Mouse (Mus musculus): ENCODE results near the gene Timmdc1.

Timmdc1 gene

DNA sequence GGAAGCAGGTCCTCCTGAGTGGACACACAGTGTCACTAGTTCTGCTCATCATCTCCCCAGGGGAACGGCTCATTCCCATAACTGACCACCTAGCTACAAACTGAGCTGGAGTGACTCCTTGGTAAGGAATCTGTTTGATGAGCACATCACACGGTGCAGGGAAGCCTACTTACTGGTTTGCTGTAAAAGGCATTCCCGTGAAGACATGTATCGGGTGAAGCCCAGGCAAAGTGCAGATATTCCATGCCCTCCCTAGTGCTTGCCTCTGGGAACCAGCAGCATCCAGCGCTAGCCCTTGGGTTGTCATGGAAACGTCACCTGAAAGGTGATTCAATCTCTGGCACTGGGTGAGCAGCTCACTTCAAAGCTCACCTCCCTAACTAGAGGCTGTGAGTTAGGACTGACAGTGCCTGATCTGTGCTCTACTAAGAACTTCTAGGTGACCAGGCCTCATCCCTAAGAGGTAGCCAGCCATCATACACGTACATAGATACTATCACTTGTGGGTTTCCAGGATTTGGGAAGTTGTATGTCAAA, 25.8 kb downstream of the Timmdc1 start:
- no peak for DNase-seq (ENCODE audit: low read depth)

DNA sequence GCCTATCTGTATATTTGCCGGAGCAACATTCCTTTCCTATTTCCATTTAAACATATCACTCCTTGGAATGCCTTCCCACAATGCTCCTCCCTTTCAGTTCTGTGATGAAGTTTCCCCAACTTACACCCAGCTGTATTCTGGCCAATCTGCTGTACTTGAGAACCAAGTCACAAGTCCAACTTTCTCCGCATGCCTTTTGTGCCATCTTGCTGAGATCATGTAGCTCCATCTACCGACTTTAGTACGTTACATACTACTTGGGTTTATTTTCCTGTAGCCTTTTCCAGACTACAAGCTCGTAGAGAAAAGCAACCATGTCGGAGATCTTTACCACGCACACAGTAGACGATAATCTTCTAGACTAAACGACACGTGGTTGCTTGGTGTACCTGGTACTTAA, 28.6 kb downstream of the Timmdc1 start:
- no peak for DNase-seq (ENCODE audit: low read depth)

DNA sequence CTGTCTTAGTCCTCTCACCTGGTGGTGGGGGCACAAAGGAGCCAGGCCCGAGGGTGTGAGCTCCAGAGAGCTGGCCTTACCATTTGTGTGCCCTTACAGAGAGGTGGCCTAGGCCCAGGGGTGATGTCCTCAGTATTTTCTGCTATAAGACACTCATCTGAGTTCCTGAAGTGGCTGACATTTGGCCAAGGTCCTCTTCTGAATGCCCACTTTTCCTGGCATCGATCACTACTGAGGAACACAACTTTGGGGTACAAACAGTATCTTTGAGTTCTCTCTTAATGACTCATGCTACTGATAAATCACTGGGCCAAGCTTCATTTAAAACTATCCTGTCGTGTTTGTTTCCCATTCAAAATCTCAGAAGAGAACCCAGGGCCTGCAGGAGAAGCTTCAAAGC, 29.9 kb downstream of the Timmdc1 start:
- no peak for DNase-seq (ENCODE audit: low read depth)

DNA sequence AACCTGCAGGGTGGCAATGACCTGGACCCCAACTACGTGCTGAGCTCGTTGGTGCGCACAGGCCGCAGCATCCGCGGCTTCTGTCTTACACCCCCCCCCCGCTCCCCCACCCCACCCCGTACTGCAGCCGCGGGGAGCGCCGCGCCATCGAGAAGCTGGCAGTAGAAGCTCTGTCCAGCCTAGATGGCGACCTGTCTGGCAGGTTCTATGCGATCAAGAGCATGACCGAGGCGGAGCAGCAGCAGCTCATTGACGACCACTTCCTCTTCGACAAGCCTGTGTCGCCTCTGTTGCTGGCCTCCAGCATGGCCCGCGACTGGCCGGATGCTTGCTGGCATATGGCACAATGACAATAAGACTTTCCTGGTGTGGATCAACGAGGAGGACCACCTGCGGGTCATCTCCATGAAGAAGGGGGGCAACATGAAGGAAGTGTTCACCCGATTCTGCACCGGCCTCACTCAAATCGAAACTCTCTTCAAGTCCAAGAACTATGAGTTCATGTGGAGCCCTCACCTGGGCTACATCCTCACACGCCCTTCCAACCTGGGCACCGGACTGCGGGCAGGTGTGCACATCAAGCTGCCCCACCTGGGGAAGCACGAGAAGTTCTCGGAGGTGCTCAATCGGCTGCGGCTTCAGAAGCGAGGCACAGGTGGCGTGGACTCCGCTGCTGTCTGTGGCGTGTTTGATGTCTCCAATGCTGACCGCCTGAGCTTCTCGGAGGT, 38.7 kb downstream of the Timmdc1 start:
- peak; percentile 47 for DNase-seq (ENCODE audit: low read depth)

DNA sequence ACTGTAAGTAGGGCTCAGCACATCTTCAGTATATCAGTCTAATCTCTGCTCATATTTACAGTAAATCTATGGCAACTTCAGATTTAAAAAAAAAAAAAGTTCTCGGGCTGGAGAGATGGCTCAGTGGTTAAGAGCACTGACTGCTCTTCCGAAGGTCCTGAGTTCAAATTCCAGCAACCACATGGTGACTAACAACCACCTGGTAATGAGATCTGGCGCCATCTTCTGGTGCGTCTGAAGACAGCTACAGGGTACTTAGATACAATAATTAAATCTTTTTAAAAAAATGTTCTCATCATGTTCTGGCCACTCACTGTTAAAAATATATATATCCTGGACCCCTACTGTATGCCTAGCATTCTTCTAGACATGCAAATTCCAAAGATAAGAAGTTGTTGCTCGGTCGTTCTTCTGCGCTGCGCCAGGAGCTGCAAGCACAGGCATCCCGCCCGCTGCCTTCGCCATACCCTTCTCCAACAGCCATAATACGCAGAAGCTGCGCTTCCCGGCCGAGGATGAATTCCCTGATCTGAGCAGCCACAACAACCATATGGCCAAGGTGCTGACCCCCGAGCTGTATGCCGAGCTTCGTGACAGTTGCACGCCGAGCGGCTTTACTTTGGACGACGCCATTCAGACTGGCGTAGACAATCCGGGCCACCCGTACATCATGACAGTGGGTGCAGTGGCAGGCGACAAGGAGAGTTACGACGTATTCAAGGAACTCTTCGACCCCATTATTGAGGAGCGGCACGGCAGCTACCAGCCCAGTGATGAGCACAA, 39.5 kb downstream of the Timmdc1 start:
- DNase-seq (ENCODE audit: low read depth): peak; percentile 80

DNA sequence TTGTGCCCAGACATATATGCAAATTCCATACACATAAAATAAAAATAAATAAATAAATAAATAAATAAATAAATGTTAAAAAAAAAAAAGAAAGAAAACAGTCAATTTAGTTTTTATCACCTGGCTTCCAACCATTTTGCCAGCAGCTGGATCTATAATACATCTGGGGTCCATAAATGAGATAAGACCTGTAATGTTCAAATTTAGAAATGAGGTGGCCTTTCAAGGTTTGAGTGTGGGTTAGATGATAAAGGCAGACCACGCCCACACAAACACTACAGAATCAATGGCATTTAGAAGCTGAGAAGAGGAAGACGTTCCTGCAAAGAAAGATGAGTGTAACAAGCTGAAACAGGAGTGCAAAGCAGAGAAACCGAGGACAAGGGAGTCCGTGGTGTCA, 41.1 kb downstream of the Timmdc1 start:
- DNase-seq (ENCODE audit: low read depth): no peak

DNA sequence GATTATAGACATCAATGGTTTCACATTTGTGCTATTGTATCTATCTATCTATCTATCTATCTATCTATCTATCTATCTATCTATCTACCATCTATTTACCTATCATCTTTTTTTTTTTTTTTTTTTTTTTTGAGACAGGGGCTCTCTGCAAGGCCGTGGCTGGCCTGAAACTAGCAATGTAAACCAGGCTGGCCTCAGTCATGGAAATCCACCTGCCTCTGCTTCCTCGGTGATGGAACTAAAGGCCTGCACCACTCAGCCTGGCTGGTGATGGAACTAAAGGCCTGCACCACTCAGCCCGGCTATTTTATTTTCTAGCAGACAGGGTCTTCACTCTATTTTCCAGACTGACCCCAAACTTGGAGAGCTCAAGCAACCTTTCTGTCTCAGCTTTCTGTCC, 44.2 kb downstream of the Timmdc1 start:
- no peak for DNase-seq (ENCODE audit: low read depth)

DNA sequence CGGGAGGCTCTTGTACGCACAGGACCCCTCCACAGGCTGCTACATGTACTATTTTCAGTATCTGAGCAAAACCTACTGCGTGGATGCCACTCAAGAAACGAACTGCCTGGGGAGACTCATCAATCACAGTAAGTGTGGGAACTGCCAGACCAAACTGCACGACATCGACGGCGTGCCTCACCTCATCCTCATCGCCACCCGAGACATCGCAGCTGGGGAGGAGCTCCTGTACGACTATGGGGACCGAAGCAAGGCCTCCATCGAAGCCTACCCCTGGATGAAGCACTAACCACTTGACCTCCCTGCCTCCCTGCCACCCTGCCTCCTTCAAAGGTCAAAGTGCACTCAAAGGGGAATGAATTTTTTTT, 45.2 kb downstream of the Timmdc1 start:
- DNase-seq (ENCODE audit: low read depth): peak; percentile 26

DNA sequence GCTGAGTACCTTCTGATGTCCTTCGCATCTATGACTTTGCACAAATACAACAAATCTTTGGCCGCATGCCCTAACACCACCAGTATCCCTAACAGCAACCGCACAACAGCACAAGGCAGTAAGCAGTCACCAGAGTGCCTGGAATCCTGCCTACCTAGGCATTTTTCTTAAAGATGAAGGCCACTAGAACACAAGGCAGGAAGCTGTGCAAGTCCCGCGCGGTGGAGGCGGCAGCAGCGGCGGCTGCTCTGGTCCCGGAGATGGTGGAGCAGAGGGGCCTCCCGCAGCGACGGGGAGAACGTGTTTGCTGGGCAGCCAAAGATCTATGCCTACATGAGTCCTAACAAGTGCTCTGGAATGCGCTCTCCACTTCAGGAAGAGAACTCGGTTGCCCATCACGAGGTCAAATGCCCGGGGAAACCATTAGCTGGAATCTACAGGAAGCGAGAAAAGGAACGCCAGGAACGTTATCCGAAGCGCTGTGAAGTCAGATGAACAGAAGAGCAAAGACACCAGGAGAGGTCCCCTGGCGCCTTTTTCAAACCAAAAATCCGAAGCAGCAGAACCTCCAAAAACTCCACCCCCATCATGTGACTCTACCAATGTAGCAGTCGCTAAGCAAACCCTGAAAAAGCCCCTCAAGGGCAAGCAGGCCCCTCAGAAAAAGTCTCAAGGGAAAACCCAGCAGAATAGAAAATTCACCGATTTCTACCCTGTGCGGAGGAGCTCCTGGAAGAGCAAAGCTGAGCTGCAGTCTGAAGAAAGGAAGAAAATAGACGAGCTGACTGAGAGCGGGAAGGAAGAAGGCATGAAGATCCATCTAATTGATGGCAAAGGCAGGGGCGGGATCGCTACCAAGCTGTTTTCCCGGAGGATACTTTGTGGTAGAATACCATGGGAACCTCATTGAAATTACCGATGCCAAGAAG, 45.9 kb downstream of the Timmdc1 start:
- peak; percentile 73 for DNase-seq (ENCODE audit: low read depth)

DNA sequence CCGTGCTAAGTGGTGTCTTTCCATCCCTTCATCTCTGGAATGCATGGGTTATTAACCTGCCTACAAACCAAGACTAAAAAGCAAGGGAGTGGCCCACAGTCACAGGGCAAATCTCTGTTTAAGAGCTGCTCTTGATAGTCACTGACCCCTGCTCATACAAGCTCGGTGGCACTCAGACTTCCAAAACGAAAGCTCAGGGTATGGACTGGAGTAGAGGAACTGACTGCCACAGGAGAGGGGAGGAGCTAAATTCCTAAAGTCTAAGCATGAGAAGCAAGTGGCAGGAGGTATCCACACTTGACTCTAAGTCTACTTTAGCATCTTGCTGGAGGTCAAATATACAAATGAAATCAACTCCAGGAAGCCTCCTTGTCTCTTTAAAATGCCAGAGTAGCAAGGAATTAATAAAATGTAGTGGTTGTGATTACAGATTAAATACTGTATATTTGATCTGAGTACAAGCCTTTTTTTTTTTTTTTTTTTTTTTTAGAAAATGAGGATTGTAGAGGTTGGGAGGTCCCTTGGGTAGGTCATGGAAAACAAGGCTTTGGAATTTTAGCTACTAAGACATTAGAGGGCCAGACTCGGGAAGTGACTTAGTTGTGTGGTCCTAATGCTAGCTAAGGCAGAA, 46.7 kb downstream of the Timmdc1 start:
- DNase-seq (ENCODE audit: low read depth): peak; percentile 40

DNA sequence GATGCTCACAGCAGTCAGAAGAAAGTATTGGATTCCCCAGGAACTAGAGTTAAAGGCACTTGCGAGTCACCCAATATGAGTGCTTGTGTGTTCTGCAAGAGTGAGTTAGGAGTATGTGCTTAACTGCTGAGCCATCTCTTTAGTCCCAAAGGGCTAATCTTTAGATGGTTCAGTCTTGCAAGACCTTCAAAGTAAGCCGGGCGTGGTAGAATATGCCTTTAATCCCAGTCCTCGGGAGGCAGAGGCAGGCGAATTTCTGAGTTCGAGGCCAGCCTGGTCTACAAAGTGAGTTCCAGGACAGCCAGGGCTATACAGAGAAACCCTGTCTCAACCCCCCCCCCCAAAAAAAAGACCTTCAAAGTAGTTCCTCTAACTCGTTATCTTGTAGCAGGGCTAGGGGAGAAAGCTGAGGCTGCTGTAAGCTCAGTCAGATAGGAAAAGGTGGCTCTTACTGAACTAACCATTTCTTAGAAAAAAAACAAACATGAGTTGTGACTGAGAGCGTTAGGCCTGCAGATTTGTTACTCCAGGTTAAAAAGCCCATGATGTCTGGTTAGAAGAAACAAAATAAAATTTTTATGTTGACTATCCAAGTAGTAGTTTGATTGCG, 47.7 kb downstream of the Timmdc1 start:
- DNase-seq (ENCODE audit: low read depth): no peak

DNA sequence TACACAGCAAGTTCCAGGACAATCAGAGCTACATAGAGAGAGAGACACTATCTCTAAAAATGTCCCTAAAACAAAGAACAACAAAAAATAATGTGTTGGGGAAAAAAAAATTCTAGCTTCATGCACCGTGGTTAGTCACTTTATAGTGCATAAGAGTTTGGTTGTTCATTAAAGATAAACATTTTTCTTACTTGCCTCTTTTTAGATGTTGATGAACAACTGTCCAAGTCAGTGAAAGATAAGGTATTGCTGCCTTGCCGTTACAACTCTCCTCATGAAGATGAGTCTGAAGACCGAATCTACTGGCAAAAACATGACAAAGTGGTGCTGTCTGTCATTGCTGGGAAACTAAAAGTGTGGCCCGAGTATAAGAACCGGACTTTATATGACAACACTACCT, 48.8 kb downstream of the Timmdc1 start:
- no peak for DNase-seq (ENCODE audit: low read depth)

DNA sequence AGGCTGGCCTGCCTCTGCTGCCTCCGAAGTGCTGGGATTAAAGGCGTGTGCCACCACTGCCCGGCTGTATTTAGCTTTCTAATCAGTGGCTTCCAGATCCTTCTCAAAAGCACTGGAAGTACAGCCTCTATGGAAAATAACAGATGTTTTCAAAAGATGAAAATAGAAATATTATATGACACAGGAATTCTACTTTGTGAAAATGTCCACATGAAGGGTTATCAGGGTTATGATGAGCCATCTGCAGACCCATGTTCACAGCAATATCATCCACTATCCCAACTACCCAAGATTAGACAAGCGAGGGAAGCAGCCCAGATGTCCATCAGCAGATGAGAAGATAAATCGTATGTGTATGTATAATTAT, 50.0 kb downstream of the Timmdc1 start:
- DNase-seq (ENCODE audit: low read depth): no peak

DNA sequence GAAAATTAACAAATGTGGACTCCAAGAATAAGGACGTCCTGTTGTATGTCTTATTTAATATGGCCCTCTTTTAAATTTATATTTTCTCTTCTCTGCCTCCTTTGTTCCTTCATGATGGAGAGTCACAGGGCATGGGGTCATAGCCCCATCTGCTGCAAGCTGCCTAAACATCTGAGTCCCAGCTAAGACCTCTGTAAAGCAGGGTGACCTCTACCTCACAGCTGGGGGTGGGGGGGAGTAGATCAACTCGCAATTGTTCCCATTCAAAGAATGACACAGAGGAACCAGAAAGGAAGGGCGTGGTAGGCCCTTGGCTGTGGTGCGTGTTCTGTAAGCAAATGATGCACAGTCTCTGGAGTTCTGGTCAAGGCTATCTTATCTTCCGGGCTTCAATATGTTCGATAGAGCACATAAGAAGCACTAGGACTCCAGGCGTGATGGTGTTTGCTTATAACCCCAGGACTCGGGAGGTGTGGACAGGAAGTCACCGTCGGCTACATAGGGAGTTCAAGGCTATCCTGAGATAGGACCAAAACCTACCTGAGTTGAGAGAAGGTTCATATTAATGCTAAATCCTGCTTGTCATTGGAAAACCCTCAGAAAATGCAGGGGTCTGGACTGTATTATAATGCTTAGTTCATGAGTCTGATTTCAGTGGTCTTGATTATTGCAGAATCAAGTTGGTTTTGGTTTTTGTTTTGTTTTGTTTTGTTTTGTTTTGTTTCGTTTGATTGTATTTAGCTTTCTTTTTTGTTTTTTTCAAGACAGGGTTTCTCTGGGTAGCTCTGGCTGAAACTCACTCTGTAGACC, 50.6 kb downstream of the Timmdc1 start:
- DNase-seq (ENCODE audit: low read depth): no peak

DNA sequence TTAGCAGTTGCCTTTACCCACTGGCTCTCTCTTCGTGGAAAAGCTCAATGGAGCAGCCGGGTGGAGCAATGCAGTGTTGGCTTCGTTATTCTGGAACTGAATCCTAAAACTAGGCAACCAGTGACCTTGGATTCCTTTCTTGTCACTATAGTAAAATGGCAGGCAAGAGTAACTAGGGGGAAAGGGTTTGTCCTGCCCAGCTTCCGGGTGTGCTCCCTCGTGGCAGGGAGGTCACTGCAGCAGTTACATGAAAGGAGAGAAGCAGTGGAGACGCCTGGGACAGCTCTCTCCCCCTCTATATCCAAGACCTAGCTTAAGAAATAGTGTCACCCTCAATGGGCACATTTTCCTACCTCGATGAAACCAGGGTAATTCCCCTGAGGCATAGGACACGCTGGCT, 53.0 kb downstream of the Timmdc1 start:
- no peak for DNase-seq (ENCODE audit: low read depth)

DNA sequence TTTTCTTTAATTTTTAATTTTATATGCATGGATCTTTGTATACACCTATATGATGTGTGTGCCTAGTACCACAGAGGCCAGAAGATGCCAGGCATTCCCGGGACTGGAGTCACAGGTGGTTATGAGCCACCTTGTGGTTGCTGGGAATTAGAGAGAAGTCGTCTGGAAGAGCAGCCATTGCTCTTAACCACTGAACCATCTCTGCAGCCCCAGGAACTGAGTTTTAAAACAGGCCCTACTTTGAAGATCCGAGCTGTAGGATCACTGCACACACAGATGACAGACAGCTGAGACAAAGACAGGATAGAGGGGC, 53.8 kb downstream of the Timmdc1 start:
- no peak for DNase-seq (ENCODE audit: low read depth)

DNA sequence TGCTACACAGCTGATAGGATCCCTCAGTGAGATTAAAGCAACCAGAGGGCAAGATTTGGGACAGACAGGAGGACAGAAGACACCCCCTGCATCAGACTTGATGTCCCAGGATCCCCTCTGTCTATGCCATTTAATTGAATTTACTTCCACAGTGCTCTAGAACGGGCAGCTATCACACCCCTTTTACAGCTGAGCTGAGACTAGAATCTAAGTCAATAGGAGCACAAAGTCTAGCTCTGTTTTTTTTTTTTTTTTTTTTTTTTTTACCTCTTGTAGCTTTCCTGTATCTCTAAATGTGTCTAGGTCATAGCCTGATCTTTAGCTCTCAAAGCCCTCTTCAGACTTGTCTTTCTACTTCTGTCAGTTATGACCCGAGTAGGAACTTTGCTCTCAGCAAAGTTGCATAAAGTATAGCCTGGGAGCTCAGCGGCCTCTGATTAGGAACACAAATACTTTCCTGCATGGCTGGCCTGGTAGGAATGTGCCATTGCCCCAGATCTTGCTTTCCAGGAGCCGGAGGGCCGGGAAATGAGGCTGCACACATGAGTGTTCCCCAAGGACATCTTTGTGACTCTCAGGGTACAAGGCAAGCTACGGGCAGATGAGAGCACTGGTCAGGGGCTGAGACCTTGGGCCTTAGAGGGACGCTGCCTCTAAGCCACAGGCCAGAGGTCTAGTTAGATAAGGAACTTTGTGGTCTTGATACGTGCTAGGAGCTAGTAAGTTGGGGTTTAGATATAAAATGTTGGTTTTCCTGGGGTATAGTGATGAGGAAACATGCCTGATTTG, 54.4 kb downstream of the Timmdc1 start:
- DNase-seq (ENCODE audit: low read depth): no peak

DNA sequence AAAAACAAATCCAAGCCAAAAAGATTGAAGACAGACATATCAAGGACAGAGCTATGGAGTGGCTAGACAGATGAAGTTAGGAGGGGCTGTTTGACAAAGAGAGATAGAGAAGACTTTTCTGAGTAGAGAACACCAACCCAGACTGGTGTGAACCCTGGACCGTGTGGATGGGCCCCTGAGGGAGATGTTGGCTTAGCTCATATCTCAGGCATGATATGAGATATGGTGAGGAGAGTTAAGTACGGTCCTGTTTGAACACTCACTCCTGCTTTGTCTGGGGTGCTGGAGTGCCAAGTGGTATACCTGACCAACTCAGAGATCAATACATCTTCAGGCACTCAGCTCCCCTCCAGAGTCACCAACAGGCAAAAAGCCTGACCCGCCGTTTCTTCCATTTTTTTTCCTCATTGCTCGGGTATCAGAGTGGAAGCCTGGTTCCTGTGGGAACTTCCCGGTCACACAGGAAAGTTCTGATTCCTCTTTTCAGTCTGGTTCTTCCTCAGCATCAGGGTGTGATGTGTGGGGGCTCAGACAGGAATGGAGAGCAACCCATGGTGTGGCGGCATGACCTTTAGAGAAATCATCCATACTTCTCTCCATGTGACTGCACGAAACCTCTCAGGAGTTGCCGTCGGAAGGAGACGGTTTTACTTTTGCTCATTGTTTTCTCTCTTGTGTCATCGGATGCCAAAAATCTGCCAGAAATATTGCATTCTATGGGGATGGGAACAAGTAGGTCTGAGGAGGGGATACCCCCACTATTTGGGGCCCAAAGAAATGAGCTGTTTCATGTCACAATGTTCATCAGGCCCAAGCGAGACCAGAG, 55.2 kb downstream of the Timmdc1 start:
- DNase-seq (ENCODE audit: low read depth): no peak

DNA sequence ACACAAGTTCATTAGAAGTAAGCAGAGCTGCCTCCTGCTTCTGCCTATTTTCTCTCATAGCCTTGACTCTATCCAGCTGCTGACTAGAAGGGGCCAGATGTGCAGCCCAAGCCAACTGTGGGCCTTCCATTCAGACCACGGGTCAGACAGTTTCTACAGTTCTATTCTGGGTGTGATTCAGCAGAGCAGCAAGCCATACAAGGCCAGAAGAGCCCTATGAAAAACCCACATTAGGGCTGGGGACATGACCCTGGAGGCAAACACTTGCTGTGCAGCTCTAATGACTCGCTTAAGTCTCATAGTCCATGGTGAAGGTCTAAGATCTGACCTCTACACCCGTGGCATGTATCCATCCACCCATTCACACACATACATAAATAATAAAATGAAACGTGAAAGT, 56.4 kb downstream of the Timmdc1 start:
- no peak for DNase-seq (ENCODE audit: low read depth)

Measured in induced T-regulatory cell, adult 2 months (primary cell).